Mouse (Mus musculus) heart, postnatal 0 days (tissue): ENCODE results near the gene 1700013G24Rik.

Experiments
- CTCF ChIP-seq: IDR thresholded peaks from 2 replicates; pipeline ENCODE4 v1.5.1; 2016; ENCODE audit warnings: antibody characterized with exemption, control low read depth, low read depth
- EP300 ChIP-seq: IDR thresholded peaks from 2 replicates; pipeline ENCODE4 v1.6.1; 2016; ENCODE audit warnings: antibody characterized with exemption, low read depth

- TF ChIP-seq CTCF (no peak), EP300 (no peak)
Observed at GRCm38 (mm10) chr4:137479757-137480156, 26.7 kb downstream of the 1700013G24Rik start.
